7 mouse cellular contexts compared by ENCODE assay signal in the genomic region with DNA sequence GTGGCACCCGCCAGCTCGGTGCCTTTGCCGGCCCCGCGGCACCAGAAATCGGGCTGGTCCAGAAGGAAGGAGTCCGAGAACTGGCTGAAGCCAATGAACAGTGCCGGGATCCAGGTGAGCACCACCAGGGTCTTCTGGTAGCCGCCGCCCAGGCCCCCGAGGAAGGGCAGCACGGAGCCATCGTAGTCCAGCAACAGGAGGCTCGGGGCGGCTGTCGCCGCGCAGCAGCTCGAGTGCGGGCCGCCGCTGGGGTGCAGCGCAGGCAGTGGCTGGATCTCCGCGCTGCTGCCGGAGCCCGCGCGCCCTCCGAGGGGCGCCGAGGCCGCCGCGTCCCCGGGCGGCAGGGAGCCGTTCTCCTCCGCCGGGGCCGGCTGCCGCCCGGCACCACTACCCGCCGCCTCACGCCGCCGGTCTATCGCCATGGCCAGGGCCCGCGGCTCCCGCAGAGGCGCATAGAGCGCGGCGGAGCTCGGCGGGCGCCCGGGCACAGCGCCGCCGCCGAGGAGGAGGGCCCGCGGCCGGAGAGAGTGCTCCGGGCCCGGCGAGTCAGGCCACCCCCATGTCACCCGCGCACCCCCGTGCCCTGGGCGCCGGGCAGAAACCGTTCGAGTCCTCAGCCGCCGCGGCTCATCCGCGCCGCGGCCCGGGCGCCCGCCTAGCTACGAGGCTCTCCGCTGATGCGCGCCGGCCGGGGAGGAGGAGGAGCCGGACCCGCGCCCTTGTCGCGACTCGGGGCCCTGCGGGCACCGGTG. TPM values are rescaled to one million over a fixed set of nuclear protein-coding genes. Genes with fewer than 3 reads are reported as not detected.
DNase-seq lines count a peak whose midpoint lies in the region; ATAC-seq and TF ChIP-seq lines count a peak whose summit lies in the region.

No protein-coding gene starts in this region.

- peak overlapping the region; percentile 72 for H3K4me3 ChIP-seq in ES-Bruce4 (ENCODE audit: low read depth, low read length)
- H3K4me3 ChIP-seq in embryonic facial prominence, embryonic 13.5 days = peak overlapping the region; percentile 71
- peak overlapping the region; percentile 88 for H3K4me3 ChIP-seq in hindbrain, embryonic 10.5 days
- H3K4me3 ChIP-seq in limb, embryonic 10.5 days = peak overlapping the region; percentile 83
- peak overlapping the region; percentile 79 for H3K4me3 ChIP-seq in midbrain, embryonic 12.5 days
- H3K4me3 ChIP-seq in stomach, embryonic 14.5 days (ENCODE audit: low read depth, low read length) = peak overlapping the region; percentile 70

- peak; percentile 77 for ATAC-seq in embryonic facial prominence, embryonic 13.5 days (ENCODE audit: insufficient number of reproducible peaks, insufficient read depth, low FRiP score, low TSS enrichment, low read depth)
- ATAC-seq in midbrain, embryonic 12.5 days (ENCODE audit: low FRiP score, low read depth) = peak; percentile 66
- peak; percentile 39 for ATAC-seq in stomach, embryonic 14.5 days (ENCODE audit: insufficient number of reproducible peaks, insufficient read depth, low FRiP score, low read depth)

- no peaks in the 10 kb centered on the region for H3K36me3 ChIP-seq in ES-Bruce4 (ENCODE audit: control insufficient read depth, insufficient read depth, low read length, poor library complexity, severe bottlenecking)
- H3K36me3 ChIP-seq in embryonic facial prominence, embryonic 13.5 days = no peaks in the 10 kb centered on the region
- H3K36me3 ChIP-seq in hindbrain, embryonic 10.5 days = peaks cover 5% of the 10 kb centered on the region; the same call in 1 of the 2 replicates
- H3K36me3 ChIP-seq in limb, embryonic 10.5 days = no peaks in the 10 kb centered on the region
- no peaks in the 10 kb centered on the region for H3K36me3 ChIP-seq in midbrain, embryonic 12.5 days
- H3K36me3 ChIP-seq in stomach, embryonic 14.5 days (ENCODE audit: control insufficient read depth, insufficient read depth, low read length) = no peaks in the 10 kb centered on the region

- DNase-seq in MN1 (ENCODE audit: low spot score) = peak; percentile 11
- DNase-seq in hindbrain, embryonic 10.5 days (ENCODE audit: low spot score) = no peak
- peak; percentile 66 for DNase-seq in limb, embryonic 10.5 days (ENCODE audit: low spot score)

- H3K27me3 ChIP-seq in ES-Bruce4 (ENCODE audit: control insufficient read depth, insufficient read depth, low read length, poor library complexity, severe bottlenecking) = peaks cover 13% of the 10 kb centered on the region
- H3K27me3 ChIP-seq in embryonic facial prominence, embryonic 13.5 days = peaks cover 46% of the 10 kb centered on the region
- peaks cover 24% of the 10 kb centered on the region for H3K27me3 ChIP-seq in hindbrain, embryonic 10.5 days (ENCODE audit: insufficient read depth, poor library complexity, severe bottlenecking)
- H3K27me3 ChIP-seq in limb, embryonic 10.5 days (ENCODE audit: low read depth, poor library complexity, severe bottlenecking) = peaks cover 72% of the 10 kb centered on the region
- H3K27me3 ChIP-seq in midbrain, embryonic 12.5 days = peaks cover 5% of the 10 kb centered on the region; the same call in 1 of the 2 replicates
- H3K27me3 ChIP-seq in stomach, embryonic 14.5 days (ENCODE audit: control insufficient read depth, insufficient read depth, low read length) = no peaks in the 10 kb centered on the region

- TF ChIP-seq POLR2A in ES-Bruce4 (IDR thresholded peaks at IDR 0.05; ENCODE audit: insufficient read depth, low read length) = no peak

- peak overlapping the region; percentile 99 for H3K4me2 ChIP-seq in embryonic facial prominence, embryonic 13.5 days
- peak overlapping the region; percentile 91 for H3K4me2 ChIP-seq in midbrain, embryonic 12.5 days (replicated peaks)
- peak overlapping the region; percentile 96 for H3K4me2 ChIP-seq in stomach, embryonic 14.5 days (replicated peaks; ENCODE audit: low read depth, low read length)

- no peaks in the 10 kb centered on the region for H3K4me1 ChIP-seq in ES-Bruce4 (ENCODE audit: control insufficient read depth, insufficient read depth, low read length)
- peaks cover 24% of the 10 kb centered on the region for H3K4me1 ChIP-seq in embryonic facial prominence, embryonic 13.5 days
- peaks cover 55% of the 10 kb centered on the region for H3K4me1 ChIP-seq in hindbrain, embryonic 10.5 days (replicated peaks)
- peaks cover 24% of the 10 kb centered on the region for H3K4me1 ChIP-seq in limb, embryonic 10.5 days
- peaks cover 44% of the 10 kb centered on the region for H3K4me1 ChIP-seq in midbrain, embryonic 12.5 days
- peaks cover 4% of the 10 kb centered on the region; the same call in 1 of the 2 replicates for H3K4me1 ChIP-seq in stomach, embryonic 14.5 days (ENCODE audit: control insufficient read depth, insufficient read depth, low read length)

- H3K27ac ChIP-seq in ES-Bruce4 (ENCODE audit: insufficient read depth, low read length) = no peak overlapping the region
- H3K27ac ChIP-seq in embryonic facial prominence, embryonic 13.5 days = no peak overlapping the region; the same call in 1 of the 2 replicates
- H3K27ac ChIP-seq in hindbrain, embryonic 10.5 days = peak overlapping the region; percentile 95
- H3K27ac ChIP-seq in limb, embryonic 10.5 days = peak overlapping the region; percentile 87
- peak overlapping the region; percentile 86 for H3K27ac ChIP-seq in midbrain, embryonic 12.5 days (replicated peaks)
- H3K27ac ChIP-seq in stomach, embryonic 14.5 days (ENCODE audit: low read length) = no peak overlapping the region

- no peaks in the 10 kb centered on the region for H3K9me3 ChIP-seq in ES-Bruce4 (replicated peaks; ENCODE audit: control insufficient read depth, insufficient read depth, low read length, poor library complexity, severe bottlenecking)
- H3K9me3 ChIP-seq in embryonic facial prominence, embryonic 13.5 days = no peaks in the 10 kb centered on the region
- H3K9me3 ChIP-seq in hindbrain, embryonic 10.5 days = no peaks in the 10 kb centered on the region
- no peaks in the 10 kb centered on the region for H3K9me3 ChIP-seq in limb, embryonic 10.5 days (replicated peaks)
- H3K9me3 ChIP-seq in midbrain, embryonic 12.5 days = no peaks in the 10 kb centered on the region
- H3K9me3 ChIP-seq in stomach, embryonic 14.5 days (ENCODE audit: control insufficient read depth, low read depth, low read length) = no peaks in the 10 kb centered on the region

- TF ChIP-seq CTCF in ES-Bruce4 (IDR thresholded peaks at IDR 0.05; ENCODE audit: low read depth, low read length) = no peak

- no peak for TF ChIP-seq EP300 in ES-Bruce4 (IDR thresholded peaks at IDR 0.05; ENCODE audit: insufficient read depth, low read depth, low read length)

- WGBS in embryonic facial prominence, embryonic 13.5 days = under 1% methylated on average over 77 of the region's 101 CpGs
- WGBS in hindbrain, embryonic 10.5 days = under 1% methylated on average over 90 of the region's 101 CpGs
- under 1% methylated on average over 83 of the region's 101 CpGs for WGBS in limb, embryonic 10.5 days
- WGBS in midbrain, embryonic 12.5 days = under 1% methylated on average over 58 of the region's 101 CpGs
- under 1% methylated on average over 73 of the region's 101 CpGs for WGBS in stomach, embryonic 14.5 days

- peak overlapping the region; percentile 97 for H3K9ac ChIP-seq in ES-Bruce4 (ENCODE audit: low read depth, poor library complexity, severe bottlenecking)
- peak overlapping the region; percentile 81 for H3K9ac ChIP-seq in embryonic facial prominence, embryonic 13.5 days
- peak overlapping the region; percentile 94 for H3K9ac ChIP-seq in midbrain, embryonic 12.5 days (replicated peaks)
- peak overlapping the region; percentile 67 for H3K9ac ChIP-seq in stomach, embryonic 14.5 days (replicated peaks; ENCODE audit: low read depth, low read length)

RNA-seq across cellular contexts. Expression of a gene that starts 0.4 kb away (rescaled TPM):
- 18.4 and 19.8 TPM in 2 replicates for polyA plus RNA-seq in ES-Bruce4 (2011; ENCODE audit: insufficient read depth, insufficient read length, low read depth, missing spikeins)
- 3.3 and 3.6 TPM in 2 replicates for polyA plus RNA-seq in embryonic facial prominence, embryonic 13.5 days (2015; fragmentation: Nextera tagmentation; extraction: Ambion mirVana)
- polyA plus RNA-seq in hindbrain, embryonic 10.5 days (2016; fragmentation: Nextera tagmentation; extraction: Ambion mirVana) = 7.3 and 8.4 TPM in 2 replicates
- polyA plus RNA-seq in limb, embryonic 10.5 days (2016; fragmentation: Nextera tagmentation; extraction: Ambion mirVana) = 1.7 and 1.8 TPM in 2 replicates
- 24.3 and 26.5 TPM in 2 replicates for polyA plus RNA-seq in midbrain, embryonic 12.5 days (2016; fragmentation: Nextera tagmentation; extraction: Ambion mirVana)
- 4.9 and 5.9 TPM in 2 replicates for polyA plus RNA-seq in stomach, embryonic 14.5 days (2014; fragmentation: Nextera tagmentation; extraction: Ambion mirVana)

Comparison
In these comparisons a context has a peak if more than half of its experiments do, and no peak if none do; other contexts are left out.
1. H3K27ac ChIP-seq: peak in hindbrain, embryonic 10.5 days (single experiment), limb, embryonic 10.5 days (single experiment) and midbrain, embryonic 12.5 days (single experiment); none in ES-Bruce4 (single experiment), embryonic facial prominence, embryonic 13.5 days (single experiment) and stomach, embryonic 14.5 days (single experiment).
2. Peak in every context shown above with its lines, with median percentiles within 50 percentile points of each other: H3K4me3 ChIP-seq, H3K9ac ChIP-seq, ATAC-seq and H3K4me2 ChIP-seq.